Mouse (Mus musculus) forebrain, embryonic 10.5 days (tissue): ENCODE data around the gene Bbs9. TPM values are rescaled to one million over a fixed set of nuclear protein-coding genes. Genes with fewer than 3 reads are reported as not detected.

Experiments
- DNase-seq: peaks from one replicate; pipeline ENCODE4 v3.0.0-alpha.2; 2017; ENCODE audit warnings: low spot score; ENCODE audit errors: extremely low spot score
- H3K27ac ChIP-seq: fragments of 300-500 bp; sonication (generic); 2 replicates; pipeline ENCODE4 v1.5.1; 2016; ENCODE audit warnings: mild to moderate bottlenecking
- H3K27me3 ChIP-seq: fragments of 300-500 bp; sonication (generic); 2 replicates; pipeline ENCODE4 v1.6.1; 2016; ENCODE audit warnings: mild to moderate bottlenecking; ENCODE audit not compliant: poor library complexity, severe bottlenecking
- H3K36me3 ChIP-seq: fragments of 300-500 bp; sonication (generic); replicated peaks from 2 replicates; pipeline ENCODE4 v1.6.1; 2016; ENCODE audit warnings: mild to moderate bottlenecking, moderate library complexity
- H3K4me1 ChIP-seq: fragments of 300-500 bp; sonication (generic); 2 replicates; pipeline ENCODE4 v1.6.1; 2016
- H3K4me3 ChIP-seq: fragments of 300-500 bp; sonication (generic); 2 replicates; pipeline ENCODE4 v1.5.1; 2016; ENCODE audit warnings: mild to moderate bottlenecking, moderate library complexity
- H3K9me3 ChIP-seq: fragments of 300-500 bp; sonication (generic); 2 replicates; pipeline ENCODE4 v1.6.1; 2016; ENCODE audit warnings: mild to moderate bottlenecking, moderate library complexity
- WGBS: fragments of 180-500 bp; shearing (Covaris S2); methylation state at CpG from one replicate; pipeline ENCODE4 v1.1.7; 2016; 5-methylcytosine and 5-hydroxymethylcytosine counted together
- polyA plus RNA-seq: library from polyadenylated mRNA; unstranded; fragments of >200 nt; fragmentation: Nextera tagmentation; extraction: Ambion mirVana; gene quantifications from 2 replicates; pipeline ENCODE4 v1.2.1, GENCODE M21; 2016

Bbs9 gene
- polyA plus RNA-seq, 1 experiment from 2014 or later = 14.6 TPM

DNA sequence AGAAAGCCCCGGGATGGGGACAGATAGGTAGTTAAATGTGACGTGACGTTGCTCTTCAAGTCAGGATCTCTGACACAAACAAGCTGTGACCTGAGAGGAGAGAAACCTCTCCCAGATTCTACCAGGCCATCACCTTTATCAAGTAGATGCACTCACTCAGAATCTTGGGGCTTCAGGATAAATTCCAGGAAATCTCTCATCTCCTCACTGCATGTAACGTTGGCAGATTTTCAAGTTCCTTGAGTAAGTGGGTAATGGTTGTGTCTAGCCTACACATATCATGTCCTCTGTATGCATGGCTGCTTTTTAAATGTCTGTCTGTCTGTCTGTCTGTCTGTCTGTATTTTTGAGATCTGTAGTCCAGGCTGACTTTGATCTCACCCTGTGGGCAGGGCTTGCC lies 39.6 kb downstream of the Bbs9 start:
- no peaks in the 10 kb centered on the region for H3K4me1 ChIP-seq
- 93% methylated on average over 4 of the region's 4 CpGs for WGBS
- DNase-seq = no peak
- H3K27me3 ChIP-seq = no peaks in the 10 kb centered on the region
- H3K36me3 ChIP-seq = no peaks in the 10 kb centered on the region
- no peak overlapping the region for H3K27ac ChIP-seq
- no peaks in the 10 kb centered on the region for H3K9me3 ChIP-seq
- no peak overlapping the region for H3K4me3 ChIP-seq

- 92% methylated on average over 3 of the region's 3 CpGs for WGBS
- Histone ChIP-seq H3K36me3 (no peaks in the 10 kb centered on the region), H3K9me3 (peaks cover 4% of the 10 kb centered on the region; the same call in 1 of the 2 replicates), H3K27me3 (no peaks in the 10 kb centered on the region), H3K4me1 (no peaks in the 10 kb centered on the region), H3K27ac (no peak overlapping the region), H3K4me3 (no peak overlapping the region)
- DNase-seq = peak; percentile 34
These were observed 43.0 kb downstream of the Bbs9 start for GRCm38 (mm10) chr9:22518394-22519041.

DNA sequence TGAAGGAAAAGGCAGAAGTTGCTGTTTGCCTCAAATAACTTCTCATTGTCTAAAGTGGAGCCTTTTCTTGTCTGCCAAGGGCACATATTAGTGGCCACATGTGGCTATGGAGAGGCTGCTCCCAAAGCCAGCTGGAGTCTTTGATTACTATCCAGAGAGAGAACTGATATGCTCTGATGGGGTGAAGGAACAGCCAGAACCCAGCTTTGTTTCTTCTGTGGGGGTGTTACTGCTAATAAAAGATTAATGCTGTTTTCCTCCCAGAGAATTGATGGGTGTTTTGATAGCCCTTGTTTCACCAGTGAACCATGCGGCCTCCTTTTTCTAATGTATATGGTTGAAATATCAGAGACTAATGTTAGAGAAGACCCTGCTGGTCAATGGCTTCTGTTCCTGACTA lies 47.9 kb downstream of the Bbs9 start:
- 88% methylated on average over 1 of the region's 1 CpGs for WGBS
- no peaks in the 10 kb centered on the region for H3K36me3 ChIP-seq

GRCm38 (mm10) chr9:22530734-22531489 lies 55.4 kb downstream of the Bbs9 start:
- WGBS = 93% methylated on average over 3 of the region's 3 CpGs
- Histone ChIP-seq H3K4me1 (peaks cover 13% of the 10 kb centered on the region), H3K4me3 (no peak overlapping the region)

More for the DNA sequence above, 47.9 kb downstream of the Bbs9 start:
- Histone ChIP-seq H3K27ac (no peak overlapping the region), H3K4me1 (no peaks in the 10 kb centered on the region), H3K9me3 (peaks cover 4% of the 10 kb centered on the region; the same call in 1 of the 2 replicates), H3K4me3 (no peak overlapping the region), H3K27me3 (no peaks in the 10 kb centered on the region)
- DNase-seq = no peak

GRCm38 (mm10) chr9:22532112-22532511 lies 56.6 kb downstream of the Bbs9 start:
- no peak overlapping the region for H3K27ac ChIP-seq
- H3K4me1 ChIP-seq = peaks cover 13% of the 10 kb centered on the region
- H3K27me3 ChIP-seq = no peaks in the 10 kb centered on the region
- H3K9me3 ChIP-seq = no peaks in the 10 kb centered on the region
- no peak overlapping the region for H3K4me3 ChIP-seq
- 80% methylated on average over 5 of the region's 5 CpGs for WGBS
- DNase-seq = no peak
- no peaks in the 10 kb centered on the region for H3K36me3 ChIP-seq

More at GRCm38 (mm10) chr9:22530734-22531489, 55.4 kb downstream of the Bbs9 start:
- Histone ChIP-seq H3K27ac (no peak overlapping the region), H3K9me3 (no peaks in the 10 kb centered on the region), H3K36me3 (no peaks in the 10 kb centered on the region), H3K27me3 (no peaks in the 10 kb centered on the region)
- no peak for DNase-seq

GRCm38 (mm10) chr9:22532810-22533447 lies 57.4 kb downstream of the Bbs9 start:
- Histone ChIP-seq H3K4me3 (no peak overlapping the region), H3K27ac (no peak overlapping the region), H3K9me3 (no peaks in the 10 kb centered on the region), H3K4me1 (peaks cover 13% of the 10 kb centered on the region), H3K36me3 (no peaks in the 10 kb centered on the region), H3K27me3 (no peaks in the 10 kb centered on the region)
- 56% methylated on average over 9 of the region's 9 CpGs for WGBS
- no peak for DNase-seq

DNA sequence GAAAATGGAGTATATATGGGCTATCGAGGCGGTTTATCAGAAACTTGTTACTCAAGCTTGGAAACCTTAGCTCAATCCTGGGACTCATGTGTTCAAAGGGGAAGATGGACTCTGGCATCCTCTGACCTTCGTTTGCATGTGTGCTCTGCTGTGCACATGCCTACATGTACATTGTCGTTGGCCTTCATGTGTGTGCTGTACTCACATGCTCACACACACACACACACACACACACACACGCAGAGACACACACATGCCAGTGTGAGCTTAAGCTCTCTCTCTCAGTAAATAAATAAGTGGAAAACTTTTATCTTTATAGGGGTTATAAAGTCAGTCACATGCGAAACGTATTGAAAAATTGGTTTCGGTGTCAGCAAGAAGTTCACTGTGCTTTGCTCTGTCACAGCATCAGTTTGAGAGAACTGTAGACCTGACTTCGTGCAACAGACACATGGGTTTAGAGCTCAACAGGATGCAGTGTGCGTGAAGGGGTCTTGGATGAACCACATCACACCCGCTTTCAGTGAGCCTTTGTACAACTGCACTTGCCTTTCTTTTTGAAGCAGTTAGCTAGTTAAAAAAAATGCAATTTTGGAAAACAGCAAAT lies 62.4 kb downstream of the Bbs9 start:
- DNase-seq = no peak
- Histone ChIP-seq H3K4me3 (no peak overlapping the region), H3K36me3 (no peaks in the 10 kb centered on the region), H3K9me3 (no peaks in the 10 kb centered on the region), H3K27me3 (no peaks in the 10 kb centered on the region), H3K4me1 (peaks cover 25% of the 10 kb centered on the region), H3K27ac (no peak overlapping the region)
- 92% methylated on average over 11 of the region's 11 CpGs for WGBS

DNA sequence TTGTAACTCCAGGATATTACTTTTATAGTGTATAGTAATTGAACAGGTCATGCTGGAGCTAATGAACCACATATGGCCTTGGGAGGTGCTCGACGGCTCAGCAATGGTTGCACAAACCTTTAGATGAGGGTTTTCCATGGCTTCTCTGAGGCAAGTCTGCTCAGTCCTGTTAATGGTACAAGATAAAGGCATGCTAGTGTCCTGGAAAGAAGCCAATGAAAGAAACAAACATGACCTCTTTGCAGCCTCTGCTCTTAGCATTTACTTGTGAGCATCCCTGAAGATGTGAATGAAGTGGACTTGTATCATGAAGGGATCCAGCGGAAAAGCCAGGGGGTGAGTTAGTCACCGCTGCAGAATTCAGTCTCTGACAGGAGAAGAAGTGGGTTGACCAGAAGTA lies 64.0 kb downstream of the Bbs9 start:
- peaks cover 28% of the 10 kb centered on the region for H3K4me1 ChIP-seq
- H3K27me3 ChIP-seq = no peaks in the 10 kb centered on the region
- 79% methylated on average over 4 of the region's 4 CpGs for WGBS
- no peak overlapping the region for H3K4me3 ChIP-seq
- DNase-seq = no peak
- no peak overlapping the region for H3K27ac ChIP-seq
- H3K9me3 ChIP-seq = no peaks in the 10 kb centered on the region
- H3K36me3 ChIP-seq = no peaks in the 10 kb centered on the region

DNA sequence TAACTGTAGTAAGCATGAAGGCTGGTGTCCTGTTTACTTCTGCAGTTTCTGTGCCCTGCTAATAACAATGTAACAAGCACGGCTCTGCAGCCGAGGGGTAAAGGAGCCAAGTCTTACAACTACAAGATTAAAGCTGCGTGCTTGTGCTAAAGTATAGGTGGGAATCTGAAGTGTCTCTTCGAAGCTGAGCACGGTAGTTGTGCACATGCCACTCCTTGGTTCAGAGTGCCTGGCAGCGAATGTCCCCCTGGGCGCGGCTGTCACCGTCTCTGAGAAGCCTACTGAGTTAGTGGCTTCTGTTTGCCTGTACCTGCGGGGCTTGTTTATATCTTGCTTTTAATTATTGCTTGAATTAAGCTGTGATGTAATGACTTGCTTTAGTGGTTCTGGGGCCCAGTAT lies 65.6 kb downstream of the Bbs9 start:
- H3K4me1 ChIP-seq = peaks cover 38% of the 10 kb centered on the region
- WGBS = 89% methylated on average over 10 of the region's 10 CpGs

GRCm38 (mm10) chr9:22543467-22543866 lies 68.0 kb downstream of the Bbs9 start:
- no peaks in the 10 kb centered on the region for H3K27me3 ChIP-seq
- no peak overlapping the region for H3K27ac ChIP-seq
- H3K4me3 ChIP-seq = no peak overlapping the region
- no peaks in the 10 kb centered on the region for H3K9me3 ChIP-seq
- peaks cover 38% of the 10 kb centered on the region for H3K4me1 ChIP-seq
- whole genome bisulfite sequencing = 85% methylated on average over 5 of the region's 5 CpGs
- H3K36me3 ChIP-seq = no peaks in the 10 kb centered on the region
- no peak for DNase-seq

More for the DNA sequence above, 65.6 kb downstream of the Bbs9 start:
- no peak overlapping the region for H3K4me3 ChIP-seq
- H3K9me3 ChIP-seq = no peaks in the 10 kb centered on the region
- H3K36me3 ChIP-seq = no peaks in the 10 kb centered on the region
- DNase-seq = no peak
- H3K27ac ChIP-seq = no peak overlapping the region
- no peaks in the 10 kb centered on the region for H3K27me3 ChIP-seq

GRCm38 (mm10) chr9:22544349-22545341 lies 69.1 kb downstream of the Bbs9 start:
- no peak overlapping the region for H3K4me3 ChIP-seq
- WGBS = 50% methylated on average over 9 of the region's 9 CpGs
- H3K9me3 ChIP-seq = no peaks in the 10 kb centered on the region

DNA sequence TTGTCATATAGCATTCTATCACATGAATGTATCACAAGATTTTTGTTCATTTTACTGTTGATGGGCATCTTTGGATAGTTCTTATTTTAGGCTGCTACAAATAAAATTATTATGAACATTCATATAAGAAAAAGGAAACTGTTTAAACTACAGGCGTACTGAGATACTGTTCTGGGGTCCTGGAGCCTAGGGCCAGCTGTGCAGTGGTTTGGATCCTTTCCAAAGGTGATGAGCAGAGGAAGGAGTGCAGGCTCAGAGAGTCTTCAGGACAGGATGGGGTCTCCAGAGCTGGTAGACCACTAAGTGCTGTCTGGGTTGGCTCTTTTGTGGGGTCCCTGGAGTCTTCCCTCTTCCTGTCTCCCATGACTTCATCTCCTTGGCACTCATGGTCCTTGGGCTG lies 75.8 kb downstream of the Bbs9 start:
- Histone ChIP-seq H3K36me3 (no peaks in the 10 kb centered on the region), H3K4me1 (no peaks in the 10 kb centered on the region), H3K9me3 (no peaks in the 10 kb centered on the region), H3K27me3 (no peaks in the 10 kb centered on the region), H3K4me3 (no peak overlapping the region), H3K27ac (no peak overlapping the region)
- DNase-seq = no peak
- 82% methylated on average over 1 of the region's 1 CpGs for WGBS

More at GRCm38 (mm10) chr9:22544349-22545341, 69.1 kb downstream of the Bbs9 start:
- DNase-seq = no peak
- Histone ChIP-seq H3K27me3 (no peaks in the 10 kb centered on the region), H3K4me1 (peaks cover 38% of the 10 kb centered on the region), H3K36me3 (no peaks in the 10 kb centered on the region), H3K27ac (no peak overlapping the region)
